Mouse (Mus musculus) retina, postnatal 1 day (tissue): ENCODE measurements around the gene Nrp1.

ENCODE experiments used
- DNase-seq: peaks from one replicate; pipeline ENCODE4 v3.0.0-alpha.2; 2012

Nrp1 gene

GRCm38 (mm10) chr8:128358406-128358755, at the start of gene Nrp1:
TSS of gene Nrp1 (plus strand) at chr8:128358604.
- DNase-seq, result no peak

- no peak for DNase-seq
Observed at GRCm38 (mm10) chr8:128320797-128321196, 37.6 kb upstream of the Nrp1 start.

GRCm38 (mm10) chr8:128327281-128327680, 31.1 kb upstream of the Nrp1 start:
- no peak for DNase-seq

- DNase-seq, result no peak
Observed at GRCm38 (mm10) chr8:128327922-128328321, 30.5 kb upstream of the Nrp1 start.

GRCm38 (mm10) chr8:128329502-128329901, 28.9 kb upstream of the Nrp1 start:
- no peak for DNase-seq

GRCm38 (mm10) chr8:128335976-128336375, 22.4 kb upstream of the Nrp1 start:
- DNase-seq, result no peak

GRCm38 (mm10) chr8:128338951-128339350, 19.5 kb upstream of the Nrp1 start:
- no peak for DNase-seq

GRCm38 (mm10) chr8:128339521-128339920, 18.9 kb upstream of the Nrp1 start:
- DNase-seq, result no peak

- no peak for DNase-seq
Observed at GRCm38 (mm10) chr8:128350405-128350804, 8.0 kb upstream of the Nrp1 start.

- no peak for DNase-seq
Observed at GRCm38 (mm10) chr8:128351211-128351610, 7.2 kb upstream of the Nrp1 start.

GRCm38 (mm10) chr8:128352821-128353220, 5.6 kb upstream of the Nrp1 start:
- no peak for DNase-seq

GRCm38 (mm10) chr8:128353999-128354398, 4.4 kb upstream of the Nrp1 start:
- DNase-seq, result peak; percentile 27

GRCm38 (mm10) chr8:128355091-128355490, 3.3 kb upstream of the Nrp1 start:
- no peak for DNase-seq

- DNase-seq, result no peak
Observed at GRCm38 (mm10) chr8:128356170-128356569, 2.2 kb upstream of the Nrp1 start.

GRCm38 (mm10) chr8:128356796-128357539, 1.4 kb upstream of the Nrp1 start:
- DNase-seq, result peak; percentile 91

GRCm38 (mm10) chr8:128357540-128358405, 631 bp upstream of the Nrp1 start:
- peak; percentile 74 for DNase-seq

GRCm38 (mm10) chr8:128358756-128359520, 534 bp downstream of the Nrp1 start:
- DNase-seq, result peak; percentile 84

- DNase-seq, result no peak
Observed at GRCm38 (mm10) chr8:128359521-128360318, 1.3 kb downstream of the Nrp1 start.

GRCm38 (mm10) chr8:128361343-128361870, 3.0 kb downstream of the Nrp1 start:
- peak; percentile 24 for DNase-seq

GRCm38 (mm10) chr8:128362940-128363595, 4.7 kb downstream of the Nrp1 start:
- DNase-seq, result peak; percentile 90

- DNase-seq, result peak; percentile 72
Observed at GRCm38 (mm10) chr8:128370496-128370895, 12.1 kb downstream of the Nrp1 start.

GRCm38 (mm10) chr8:128371026-128371425, 12.6 kb downstream of the Nrp1 start:
- peak; percentile 19 for DNase-seq
